Mouse (Mus musculus): Measurements from ENCODE around the gene Myoz2. TPM values are rescaled to one million over a fixed set of nuclear protein-coding genes. Genes with fewer than 3 reads are reported as not detected.

Gene Myoz2
- total RNA-seq, 1 experiment from 2014 or later, result not detected

GRCm38 (mm10) chr3:123018792-123019191 is 16.0 kb downstream of the Myoz2 start:
- no peak for ATAC-seq (ENCODE audit: extremely low read depth, insufficient number of reproducible peaks, low FRiP score, poor library complexity, severe bottlenecking)

GRCm38 (mm10) chr3:123013476-123013875 is 21.3 kb downstream of the Myoz2 start:
- no peak for ATAC-seq (ENCODE audit: extremely low read depth, insufficient number of reproducible peaks, low FRiP score, poor library complexity, severe bottlenecking)

DNA sequence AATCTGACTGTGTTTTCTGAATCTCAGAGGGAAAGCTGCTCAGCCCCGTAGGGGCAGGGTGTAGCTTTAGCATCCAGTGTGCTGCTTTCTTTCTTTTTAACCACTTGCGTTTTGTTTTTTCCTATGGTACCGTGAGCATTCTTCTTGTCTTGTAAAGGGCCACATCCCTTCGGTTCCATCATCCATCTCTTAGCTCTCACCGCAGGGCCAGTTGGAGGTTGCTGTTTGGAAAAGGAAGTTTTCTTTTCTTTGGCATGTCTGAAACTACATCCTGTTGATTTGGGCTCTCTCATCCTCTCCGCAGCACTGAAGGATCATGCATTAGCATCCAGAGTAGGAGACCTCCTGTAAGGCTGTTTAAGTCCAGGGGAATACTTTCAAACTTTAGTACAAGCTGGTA is 25.4 kb downstream of the Myoz2 start:
- ATAC-seq (ENCODE audit: extremely low read depth, insufficient number of reproducible peaks, low FRiP score, poor library complexity, severe bottlenecking), result no peak

DNA sequence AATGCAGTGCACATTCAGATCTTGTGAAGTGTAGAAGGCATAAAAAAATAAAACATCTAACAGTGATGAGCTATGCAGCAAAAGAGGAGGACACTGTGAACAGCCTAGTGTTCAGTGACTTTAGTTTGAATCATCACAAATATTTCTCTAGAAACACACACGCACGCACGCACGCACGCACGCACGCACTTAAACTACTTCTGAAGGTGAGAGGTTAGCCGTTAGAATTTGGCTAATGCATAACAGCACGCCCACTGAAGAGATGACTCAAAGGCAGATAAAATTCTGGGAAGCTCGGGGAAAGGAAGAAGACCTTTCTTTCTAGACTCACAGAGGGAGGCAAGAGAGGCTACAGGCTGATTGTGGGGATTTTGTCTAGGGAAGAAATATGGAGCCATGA is 27.4 kb downstream of the Myoz2 start:
- no peak for ATAC-seq (ENCODE audit: extremely low read depth, insufficient number of reproducible peaks, low FRiP score, poor library complexity, severe bottlenecking)

GRCm38 (mm10) chr3:123001053-123001452 is 33.8 kb downstream of the Myoz2 start:
- no peak for ATAC-seq (ENCODE audit: extremely low read depth, insufficient number of reproducible peaks, low FRiP score, poor library complexity, severe bottlenecking)

DNA sequence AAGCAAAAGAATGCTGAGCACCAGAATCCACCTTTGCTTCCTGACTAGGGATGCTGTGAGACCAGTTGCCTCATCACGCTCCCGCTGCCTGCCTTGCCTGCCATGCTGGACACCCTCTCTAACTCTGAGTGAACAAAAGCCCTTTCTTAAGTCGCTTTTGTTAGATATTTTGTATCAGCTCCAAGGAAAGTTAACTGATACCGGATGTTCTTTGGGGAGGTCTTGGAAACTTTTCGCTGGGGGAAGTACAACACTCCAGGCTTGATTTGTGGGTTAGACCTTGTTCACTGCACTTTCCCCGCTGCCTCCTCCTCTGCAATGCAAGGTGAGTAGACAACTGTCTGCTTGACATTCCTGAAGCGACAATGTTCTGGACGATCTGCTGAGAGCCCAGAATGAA is 36.3 kb downstream of the Myoz2 start:
- no peak for ATAC-seq (ENCODE audit: extremely low read depth, insufficient number of reproducible peaks, low FRiP score, poor library complexity, severe bottlenecking)

DNA sequence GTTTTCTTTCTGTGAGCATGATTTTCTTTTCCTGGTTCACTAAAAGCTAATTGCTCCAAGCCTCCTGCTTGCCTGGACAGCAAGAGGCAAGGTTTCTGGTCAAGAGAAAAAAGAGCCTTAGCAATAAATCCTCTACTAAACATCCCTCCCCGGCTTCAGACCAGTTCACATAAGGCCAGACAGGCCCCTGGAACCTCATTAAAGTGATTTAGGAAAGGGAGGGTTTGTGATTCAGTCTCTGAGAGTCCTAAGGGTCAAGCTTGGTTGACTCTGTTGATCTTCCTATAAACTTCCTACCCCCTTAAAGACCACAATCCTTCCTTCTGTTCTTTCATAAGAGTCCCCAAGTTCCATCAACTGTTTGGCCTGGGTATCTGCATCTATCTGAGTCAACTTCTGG is 37.8 kb downstream of the Myoz2 start:
- ATAC-seq (ENCODE audit: extremely low read depth, insufficient number of reproducible peaks, low FRiP score, poor library complexity, severe bottlenecking), result no peak

- ATAC-seq (ENCODE audit: extremely low read depth, insufficient number of reproducible peaks, low FRiP score, poor library complexity, severe bottlenecking), result no peak
Observed at GRCm38 (mm10) chr3:122986906-122987305, 47.9 kb downstream of the Myoz2 start.

- no peak for ATAC-seq (ENCODE audit: extremely low read depth, insufficient number of reproducible peaks, low FRiP score, poor library complexity, severe bottlenecking)
Observed at GRCm38 (mm10) chr3:122986386-122986785, 48.4 kb downstream of the Myoz2 start.

GRCm38 (mm10) chr3:122985183-122985944 is 49.5 kb downstream of the Myoz2 start:
- ATAC-seq (ENCODE audit: extremely low read depth, insufficient number of reproducible peaks, low FRiP score, poor library complexity, severe bottlenecking), result no peak

- peak; percentile 85 for ATAC-seq (ENCODE audit: extremely low read depth, insufficient number of reproducible peaks, low FRiP score, poor library complexity, severe bottlenecking)
Observed at GRCm38 (mm10) chr3:122984249-122985182, 50.3 kb downstream of the Myoz2 start, which contains the start of gene Usp53. Gene Usp53, minus strand, starts transcription at chr3:122984510.

- ATAC-seq (ENCODE audit: extremely low read depth, insufficient number of reproducible peaks, low FRiP score, poor library complexity, severe bottlenecking), result peak; percentile 33; the same call in 1 of the 2 replicates
Observed at GRCm38 (mm10) chr3:122983849-122984248, 51.0 kb downstream of the Myoz2 start.

- no peak for ATAC-seq (ENCODE audit: extremely low read depth, insufficient number of reproducible peaks, low FRiP score, poor library complexity, severe bottlenecking)
Observed at GRCm38 (mm10) chr3:122975964-122976363, 58.9 kb downstream of the Myoz2 start.

- ATAC-seq (ENCODE audit: extremely low read depth, insufficient number of reproducible peaks, low FRiP score, poor library complexity, severe bottlenecking), result no peak
Observed at GRCm38 (mm10) chr3:122975363-122975762, 59.5 kb downstream of the Myoz2 start.

- ATAC-seq (ENCODE audit: extremely low read depth, insufficient number of reproducible peaks, low FRiP score, poor library complexity, severe bottlenecking), result no peak
Observed at GRCm38 (mm10) chr3:122974833-122975232, 60.0 kb downstream of the Myoz2 start.

- ATAC-seq (ENCODE audit: extremely low read depth, insufficient number of reproducible peaks, low FRiP score, poor library complexity, severe bottlenecking), result no peak
Observed at GRCm38 (mm10) chr3:122972126-122972822, 62.5 kb downstream of the Myoz2 start.

GRCm38 (mm10) chr3:122968391-122968790 is 66.4 kb downstream of the Myoz2 start:
- no peak for ATAC-seq (ENCODE audit: extremely low read depth, insufficient number of reproducible peaks, low FRiP score, poor library complexity, severe bottlenecking)

DNA sequence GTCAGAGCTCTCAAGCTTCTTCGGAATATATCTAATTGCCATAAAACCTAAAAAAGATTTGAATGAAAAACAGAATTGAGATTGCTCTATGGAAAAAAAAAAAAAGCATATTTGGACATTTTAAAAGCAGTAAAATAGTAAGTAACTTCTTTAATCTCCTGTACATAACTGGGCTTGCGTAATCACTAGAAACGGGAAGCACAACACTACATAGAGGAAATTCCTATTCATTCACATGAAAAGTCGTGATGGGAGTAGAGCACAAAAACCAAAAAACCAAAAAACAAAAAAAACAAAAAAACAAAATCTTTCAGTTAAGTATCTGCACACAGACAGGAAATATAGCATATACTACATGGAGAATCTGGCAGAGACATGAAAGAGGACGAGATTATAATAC is 70.5 kb downstream of the Myoz2 start:
- ATAC-seq (ENCODE audit: extremely low read depth, insufficient number of reproducible peaks, low FRiP score, poor library complexity, severe bottlenecking), result no peak
